Mouse (Mus musculus) embryonic stem cell, embryonic (primary cell): ENCODE results near the gene Tuba1b.

ENCODE experiments used
- CTCF ChIA-PET, 4 experiments: fragments of 300-600 bp in 2 of 4; fragments of 350-600 bp in 2 of 4; sonication (Branson Sonifier 250); formaldehyde crosslinking; loops; one replicate each; lab custom pipeline; 2022; ENCODE audit warnings: inconsistent platforms in 2 of 4; lab: Charles Lee
- POLR2A ChIA-PET, 4 experiments: fragments of 300-600 bp in 2 of 4; fragments of 350-600 bp in 2 of 4; sonication (Branson Sonifier 250); formaldehyde crosslinking; loops; one replicate each; lab custom pipeline; 2022; ENCODE audit warnings: antibody characterized with exemption in 4 of 4, inconsistent platforms in 1 of 4; lab: Charles Lee

Tuba1b gene

GRCm38 (mm10) chr15:98934217-98934839 lies at the start of gene Tuba1b:
Gene Tuba1b, minus strand, starts transcription at chr15:98934565.
- POLR2A ChIA-PET = interaction anchor here (0.6 to 4.1 kb wide), 151 partner anchors 8 to 940 kb away, joined by 3 to 453 read pairs (median 5); partner anchors contain the start of genes Gm49450 (in 4 of the 4), Tuba1a (in 4 of the 4), Lmbr1l (in 3 of the 4) and Rhebl1 (in 3 of the 4)
- CTCF ChIA-PET = interaction anchor here (0.6 to 2.6 kb wide), 20 partner anchors 19 to 139 kb away, joined by 3 to 10 read pairs (median 4); partner anchors contain the start of genes Gm49450 (in 2 of the 4) and Tuba1a (in 2 of the 4)

- CTCF ChIA-PET = interaction anchor here in 3 of 4 experiments (0.6 to 3.2 kb wide), 8 partner anchors 9 to 357 kb away, joined by 3 to 23 read pairs (median 6); no protein-coding TSS in a partner anchor
- POLR2A ChIA-PET = interaction anchor here (0.5 to 23.5 kb wide), 34 partner anchors 6 to 350 kb away, joined by 3 to 453 read pairs (median 6); partner anchors contain the start of genes Gm49450 (in 3 of the 4), Tuba1a (in 3 of the 4), Tuba1b (in 3 of the 4) and Tuba1c (in 2 of the 4)
These were observed 49.2 kb upstream of the Tuba1b start for GRCm38 (mm10) chr15:98983431-98984081.

- POLR2A ChIA-PET = interaction anchor here (0.6 to 23.5 kb wide), 48 partner anchors 8 to 1382 kb away, joined by 3 to 453 read pairs (median 4); partner anchors contain the start of genes Gm49450 (in 3 of the 4), Tuba1a (in 3 of the 4), Tuba1b (in 3 of the 4) and Tuba1c (in 3 of the 4)
- CTCF ChIA-PET = interaction anchor here (0.6 to 3.2 kb wide), 18 partner anchors 9 to 495 kb away, joined by 3 to 23 read pairs (median 6); no protein-coding TSS in a partner anchor
These were observed 47.7 kb upstream of the Tuba1b start for GRCm38 (mm10) chr15:98982100-98982499.

- ChIA-PET POLR2A (interaction anchor here (0.6 to 23.5 kb wide), 30 partner anchors 8 to 108 kb away, joined by 3 to 429 read pairs (median 6); partner anchors contain the start of genes Gm49450 (in 3 of the 4), Tuba1a (in 3 of the 4), Tuba1b (in 3 of the 4) and Tuba1c (in 3 of the 4)), CTCF (interaction anchor here in 3 of 4 experiments (0.6 to 2.3 kb wide), 13 partner anchors 9 to 916 kb away, joined by 3 to 16 read pairs (median 4); no protein-coding TSS in a partner anchor)
These were observed 45.7 kb upstream of the Tuba1b start for GRCm38 (mm10) chr15:98980012-98980614.

DNA sequence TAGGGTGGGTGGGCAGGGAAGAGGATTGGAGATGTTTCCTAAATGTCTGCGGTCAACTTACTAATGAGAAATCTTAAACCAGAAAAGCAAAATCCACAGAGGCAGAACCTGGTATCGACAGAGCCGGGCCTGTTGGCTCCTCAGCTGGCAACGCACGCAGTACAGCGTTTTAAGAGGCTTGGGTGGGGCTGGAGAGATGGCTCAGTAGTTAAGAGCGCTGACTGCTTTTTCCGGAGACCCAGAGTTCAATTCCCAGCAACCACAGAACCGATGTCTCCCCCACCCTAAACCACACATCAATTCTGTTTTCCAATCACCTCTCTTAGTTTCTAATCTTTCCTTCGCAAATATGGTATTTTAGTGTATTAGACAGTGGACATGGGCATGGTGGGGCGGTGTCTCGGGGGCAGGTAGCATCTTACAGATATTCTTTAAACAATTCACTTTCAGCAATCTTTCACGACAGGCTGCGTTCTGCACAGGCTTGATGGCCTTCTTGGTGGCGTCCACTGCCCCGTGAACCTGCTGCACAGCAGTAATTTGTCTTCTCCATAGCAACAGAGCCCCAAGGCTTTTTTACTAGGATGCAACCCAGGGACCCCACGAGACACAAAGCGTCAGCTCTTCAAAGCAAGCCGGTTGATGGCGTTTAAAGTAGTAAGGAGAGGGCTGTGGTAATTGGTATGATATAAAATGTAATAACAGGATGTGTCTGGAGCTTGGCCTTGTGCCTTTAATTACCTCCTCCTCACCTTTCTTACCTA lies 44.2 kb upstream of the Tuba1b start:
- ChIA-PET CTCF (interaction anchor here (0.6 to 1.7 kb wide), 17 partner anchors 14 to 423 kb away, joined by 3 to 13 read pairs (median 4); no protein-coding TSS in a partner anchor), POLR2A (interaction anchor here (0.5 to 23.5 kb wide), 31 partner anchors 9 to 449 kb away, joined by 3 to 429 read pairs (median 8); partner anchors contain the start of genes Tuba1b (in 4 of the 4), Tuba1c (in 3 of the 4), Gm49450 (in 2 of the 4) and Tuba1a (in 2 of the 4))

DNA sequence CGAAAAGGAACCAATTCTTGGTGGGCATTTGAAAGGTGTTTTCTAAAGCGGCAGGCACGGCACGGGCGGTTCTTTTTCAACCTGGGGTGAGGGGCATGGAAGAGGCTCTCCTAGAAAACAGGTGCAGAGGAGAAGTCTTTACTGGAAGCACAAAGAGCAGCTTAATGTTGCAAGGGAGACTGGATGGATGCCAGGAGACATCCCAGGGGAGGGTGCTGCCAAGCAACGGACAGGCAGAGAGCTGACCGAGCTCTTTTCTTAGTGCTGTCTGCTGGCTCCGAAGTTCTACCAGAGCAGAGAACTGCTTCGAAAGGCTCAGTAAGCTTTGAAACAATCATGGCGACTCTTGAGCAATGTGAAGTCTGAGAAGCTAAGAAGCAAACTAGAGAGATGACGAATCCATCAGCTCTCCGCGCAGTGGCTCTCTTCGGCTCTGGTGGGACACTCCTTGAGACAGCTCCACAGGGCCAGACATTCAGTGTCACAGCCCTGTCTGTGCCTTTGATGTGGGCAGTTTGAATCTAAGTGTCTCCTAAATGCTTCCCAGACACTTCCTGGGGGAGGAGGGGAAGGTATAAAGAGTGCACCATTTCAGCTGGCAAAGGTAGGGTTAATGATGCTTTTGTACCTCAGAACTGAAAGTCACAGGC lies 43.5 kb upstream of the Tuba1b start:
- POLR2A ChIA-PET = interaction anchor here (0.5 to 23.5 kb wide), 33 partner anchors 8 to 418 kb away, joined by 3 to 429 read pairs (median 6); partner anchors contain the start of genes Tuba1b (in 3 of the 4), Tuba1c (in 3 of the 4), Gm49450 (in 2 of the 4) and Tuba1a (in 2 of the 4)

GRCm38 (mm10) chr15:98976763-98977758 lies 42.7 kb upstream of the Tuba1b start:
- POLR2A ChIA-PET = interaction anchor here (0.6 to 23.5 kb wide), 30 partner anchors 8 to 417 kb away, joined by 3 to 429 read pairs (median 8); partner anchors contain the start of genes Tuba1c (in 3 of the 4), Gm49450 (in 2 of the 4), Tuba1a (in 2 of the 4) and Tuba1b (in 2 of the 4)
- CTCF ChIA-PET = interaction anchor here (0.5 to 1.7 kb wide), 13 partner anchors 16 to 802 kb away, joined by 3 to 11 read pairs (median 3); no protein-coding TSS in a partner anchor

More for the DNA sequence above, 43.5 kb upstream of the Tuba1b start:
- CTCF ChIA-PET = interaction anchor here (0.5 to 1.7 kb wide), 17 partner anchors 15 to 803 kb away, joined by 3 to 11 read pairs (median 3); no protein-coding TSS in a partner anchor

- ChIA-PET POLR2A (interaction anchor here (0.6 to 15.4 kb wide), 33 partner anchors 7 to 450 kb away, joined by 3 to 563 read pairs (median 10); partner anchors contain the start of genes Gm49450 (in 3 of the 4), Tuba1a (in 3 of the 4), Tuba1b (in 2 of the 4) and Tuba1c (in 2 of the 4)), CTCF (interaction anchor here in 3 of 4 experiments (0.6 to 2.0 kb wide), 8 partner anchors 20 to 167 kb away, joined by 3 to 11 read pairs (median 4); no protein-coding TSS in a partner anchor)
These were observed 38.8 kb upstream of the Tuba1b start for GRCm38 (mm10) chr15:98973015-98973614.

- ChIA-PET POLR2A (interaction anchor here (0.5 to 15.4 kb wide), 65 partner anchors 9 to 590 kb away, joined by 3 to 563 read pairs (median 5); partner anchors contain the start of genes Gm49450 (in 4 of the 4), Tuba1a (in 4 of the 4), Tuba1b (in 3 of the 4) and Tuba1c (in 3 of the 4)), CTCF (interaction anchor here (0.5 to 2.2 kb wide), 22 partner anchors 8 to 1739 kb away, joined by 3 to 11 read pairs (median 3); partner anchors contain the start of gene Tmbim6 (in 1 of the 4))
These were observed 37.4 kb upstream of the Tuba1b start for GRCm38 (mm10) chr15:98971576-98972320.

GRCm38 (mm10) chr15:98971111-98971510 lies 36.7 kb upstream of the Tuba1b start:
- POLR2A ChIA-PET = interaction anchor here (0.5 to 15.4 kb wide), 56 partner anchors 9 to 591 kb away, joined by 3 to 563 read pairs (median 5); partner anchors contain the start of genes Gm49450 (in 4 of the 4), Tuba1a (in 4 of the 4), Tuba1b (in 3 of the 4) and Tuba1c (in 3 of the 4)
- CTCF ChIA-PET = interaction anchor here (0.6 to 2.2 kb wide), 16 partner anchors 9 to 1740 kb away, joined by 3 to 11 read pairs (median 4); partner anchors contain the start of gene Tmbim6 (in 1 of the 4)

- CTCF ChIA-PET = interaction anchor here (0.5 to 2.0 kb wide), 33 partner anchors 10 to 750 kb away, joined by 3 to 16 read pairs (median 4); partner anchors contain the start of genes Tuba1a (in 3 of the 4), Gm49450 (in 2 of the 4) and Prkag1 (in 1 of the 4)
- POLR2A ChIA-PET = interaction anchor here (0.5 to 15.4 kb wide), 70 partner anchors 8 to 242 kb away, joined by 3 to 563 read pairs (median 6); partner anchors contain the start of genes Gm49450 (in 4 of the 4), Tuba1a (in 4 of the 4), Tuba1b (in 4 of the 4) and Tuba1c (in 3 of the 4)
These were observed 35.2 kb upstream of the Tuba1b start for GRCm38 (mm10) chr15:98969372-98970101.
